Mouse (Mus musculus) limb, embryonic 13.5 days (tissue): Measurements from ENCODE around the gene Sorbs2. TPM values are rescaled to one million over a fixed set of nuclear protein-coding genes. Genes with fewer than 3 reads are reported as not detected.

Experiments used
- ATAC-seq: fragments of 200-750 bp; cut with Nextera tagmentation; 2 replicates; pipeline ENCODE4 v1.8.0; 2017; ENCODE audit warnings: low read depth, moderate number of reproducible peaks, moderate TSS enrichment; ENCODE audit not compliant: low FRiP score
- H3K27ac ChIP-seq: fragments of 300-500 bp; sonication (generic); 2 replicates; pipeline ENCODE4 v1.5.1; 2015; ENCODE audit warnings: inconsistent platforms, mild to moderate bottlenecking, moderate library complexity
- H3K27me3 ChIP-seq: fragments of 300-500 bp; sonication (generic); 2 replicates; pipeline ENCODE4 v1.6.1; 2015; ENCODE audit warnings: mild to moderate bottlenecking, inconsistent platforms
- H3K36me3 ChIP-seq: fragments of 300-500 bp; sonication (generic); 2 replicates; pipeline ENCODE4 v1.6.1; 2015; ENCODE audit warnings: inconsistent platforms, mild to moderate bottlenecking, moderate library complexity
- H3K4me1 ChIP-seq: fragments of 300-500 bp; sonication (generic); 2 replicates; pipeline ENCODE4 v1.6.1; 2015; ENCODE audit warnings: inconsistent platforms
- H3K4me2 ChIP-seq: fragments of 300-500 bp; sonication (generic); replicated peaks from 2 replicates; pipeline ENCODE4 v1.6.1; 2015; ENCODE audit warnings: inconsistent platforms, mild to moderate bottlenecking, moderate library complexity
- H3K4me3 ChIP-seq: fragments of 300-500 bp; sonication (generic); 2 replicates; pipeline ENCODE4 v1.5.1; 2015; ENCODE audit warnings: moderate library complexity, mild to moderate bottlenecking, inconsistent platforms
- H3K9ac ChIP-seq: fragments of 300-500 bp; sonication (generic); 2 replicates; pipeline ENCODE4 v1.6.1; 2015; ENCODE audit warnings: mild to moderate bottlenecking, inconsistent platforms
- H3K9me3 ChIP-seq: fragments of 300-500 bp; sonication (generic); 2 replicates; pipeline ENCODE4 v1.6.1; 2016; ENCODE audit warnings: inconsistent platforms
- whole genome bisulfite sequencing: fragments of 180-500 bp; shearing (Covaris S2); methylation state at CpG from one replicate; pipeline ENCODE4 v1.1.7; 2015; 5-methylcytosine and 5-hydroxymethylcytosine counted together
- polyA plus RNA-seq: library from polyadenylated mRNA; unstranded; fragments of >200 nt; fragmentation: Nextera tagmentation; extraction: Ambion mirVana; gene quantifications from 2 replicates; pipeline ENCODE4 v1.2.1, GENCODE M21; 2015

Sorbs2 gene
- polyA plus RNA-seq, 1 experiment from 2014 or later, result 52.4 TPM

DNA sequence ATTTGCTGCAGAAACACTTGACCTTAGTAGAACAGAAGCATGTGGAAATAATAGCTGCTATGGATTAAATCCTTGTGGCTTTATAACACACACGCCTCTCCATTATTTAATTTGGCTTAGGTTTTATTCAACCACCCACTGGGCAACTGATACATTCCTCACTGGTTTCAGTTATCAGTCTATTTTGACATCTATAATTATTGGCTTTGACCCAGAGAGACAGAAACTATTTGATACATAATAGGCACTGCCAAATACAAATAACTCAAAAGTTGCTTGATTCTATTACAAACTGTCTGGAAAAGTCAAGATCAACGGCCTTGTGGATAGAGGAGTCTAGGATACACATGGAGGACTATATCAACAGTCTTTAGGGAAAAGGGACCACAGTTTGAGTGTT lies 20.1 kb downstream of the Sorbs2 start:
- Histone ChIP-seq H3K27me3 (no peaks in the 10 kb centered on the region), H3K36me3 (no peaks in the 10 kb centered on the region), H3K9me3 (no peaks in the 10 kb centered on the region), H3K4me3 (no peak overlapping the region), H3K27ac (no peak overlapping the region), H3K4me2 (no peak overlapping the region), H3K4me1 (no peaks in the 10 kb centered on the region), H3K9ac (no peak overlapping the region)
- WGBS, result 72% methylated on average over 2 of the region's 2 CpGs
- ATAC-seq, result no peak

DNA sequence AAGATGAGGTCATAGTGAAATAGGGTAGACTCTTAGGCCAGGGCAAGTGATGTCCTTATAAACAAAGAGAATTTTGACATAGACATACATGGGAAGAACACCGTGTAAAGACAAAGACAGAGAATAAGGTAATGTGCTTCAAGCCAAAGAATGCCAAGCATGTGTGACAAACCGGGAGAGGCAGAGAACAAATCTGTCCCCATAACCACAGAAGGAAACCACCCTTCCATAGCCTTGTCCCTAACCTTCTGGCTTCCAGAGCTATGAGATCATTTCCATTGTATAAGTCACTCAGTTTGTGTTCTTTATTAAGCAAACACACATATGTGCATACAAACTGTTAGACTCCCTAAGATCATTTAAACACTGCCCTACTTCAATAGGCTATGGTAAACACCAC lies 21.3 kb downstream of the Sorbs2 start:
- WGBS, result 76% methylated on average over 2 of the region's 2 CpGs
- ATAC-seq, result no peak

DNA sequence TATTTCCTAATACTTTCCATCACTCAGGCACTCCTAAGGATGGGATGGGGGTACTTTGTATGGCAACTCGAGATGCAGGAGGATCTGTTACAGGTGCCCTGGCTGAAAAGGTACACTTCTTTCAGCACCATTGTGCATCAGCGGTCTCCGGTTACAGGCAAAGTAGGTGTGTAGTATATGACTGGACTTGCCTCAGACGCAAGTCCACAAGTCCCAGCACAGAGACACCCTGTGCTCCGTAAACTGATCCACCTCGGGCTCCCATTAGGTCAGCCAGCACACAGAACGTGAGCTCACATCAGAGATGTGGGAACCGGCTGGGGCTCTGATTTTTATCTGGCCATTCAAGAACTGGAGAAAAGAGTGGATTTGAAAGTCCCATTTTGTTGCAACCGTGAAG lies 29.0 kb downstream of the Sorbs2 start:
- WGBS, result 63% methylated on average over 9 of the region's 9 CpGs
- no peak for ATAC-seq
- Histone ChIP-seq H3K4me2 (no peak overlapping the region), H3K4me3 (no peak overlapping the region), H3K4me1 (peaks cover 23% of the 10 kb centered on the region), H3K9ac (no peak overlapping the region), H3K36me3 (no peaks in the 10 kb centered on the region), H3K27me3 (no peaks in the 10 kb centered on the region), H3K9me3 (no peaks in the 10 kb centered on the region), H3K27ac (no peak overlapping the region; the same call in 1 of the 2 replicates)

More for the DNA sequence above, 21.3 kb downstream of the Sorbs2 start:
- no peak overlapping the region for H3K27ac ChIP-seq
- H3K4me2 ChIP-seq, result no peak overlapping the region
- no peak overlapping the region for H3K9ac ChIP-seq
- H3K27me3 ChIP-seq, result no peaks in the 10 kb centered on the region
- no peaks in the 10 kb centered on the region for H3K9me3 ChIP-seq
- no peak overlapping the region for H3K4me3 ChIP-seq
- H3K36me3 ChIP-seq, result no peaks in the 10 kb centered on the region
- H3K4me1 ChIP-seq, result no peaks in the 10 kb centered on the region

DNA sequence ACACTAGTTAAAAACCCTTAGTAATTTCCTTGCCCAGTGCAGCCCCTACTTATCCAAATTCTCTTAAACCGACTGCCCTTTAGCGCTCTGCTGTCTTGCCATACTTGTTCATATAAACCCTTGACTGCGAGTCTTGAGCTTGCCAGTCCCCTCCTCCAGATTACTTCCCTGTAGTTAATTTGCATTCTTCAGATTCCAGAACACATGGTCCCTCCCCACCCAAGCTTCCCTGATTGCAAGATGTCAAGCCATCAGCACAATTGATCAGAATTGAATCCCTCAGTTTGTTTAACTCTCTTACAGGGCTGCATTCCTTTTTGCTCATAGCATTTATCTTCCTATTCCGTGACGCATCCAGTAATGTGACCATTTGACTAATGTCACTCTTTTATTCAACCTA lies 32.9 kb downstream of the Sorbs2 start:
- WGBS, result 54% methylated on average over 5 of the region's 5 CpGs

DNA sequence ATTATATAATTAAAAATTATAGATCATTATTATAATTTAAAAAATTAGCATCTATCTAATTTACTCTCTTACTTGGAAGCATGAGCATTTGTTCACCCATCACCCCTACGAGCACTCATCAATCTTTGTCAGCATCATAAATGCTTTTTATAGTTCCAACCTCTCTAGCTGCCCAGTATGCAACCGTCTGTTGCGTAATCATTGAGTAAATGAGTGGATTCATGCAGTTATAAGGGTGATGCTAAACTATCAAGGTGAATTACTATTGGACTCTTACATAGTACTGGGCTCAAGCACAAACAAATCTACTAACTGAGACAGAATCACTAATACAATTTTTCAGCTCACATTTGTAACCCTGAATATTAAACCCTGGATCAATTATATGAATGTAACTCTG lies 44.6 kb downstream of the Sorbs2 start:
- H3K9me3 ChIP-seq, result no peaks in the 10 kb centered on the region
- H3K27me3 ChIP-seq, result no peaks in the 10 kb centered on the region
- H3K4me2 ChIP-seq, result no peak overlapping the region
- no peaks in the 10 kb centered on the region for H3K36me3 ChIP-seq
- WGBS, result 81% methylated on average over 3 of the region's 3 CpGs
- H3K4me1 ChIP-seq, result no peaks in the 10 kb centered on the region
- ATAC-seq, result no peak
- no peak overlapping the region for H3K27ac ChIP-seq
- no peak overlapping the region for H3K9ac ChIP-seq
- no peak overlapping the region for H3K4me3 ChIP-seq

More for the DNA sequence above, 32.9 kb downstream of the Sorbs2 start:
- Histone ChIP-seq H3K4me1 (peaks cover 24% of the 10 kb centered on the region), H3K9ac (no peak overlapping the region), H3K9me3 (no peaks in the 10 kb centered on the region), H3K27ac (no peak overlapping the region), H3K4me3 (no peak overlapping the region), H3K27me3 (no peaks in the 10 kb centered on the region), H3K4me2 (no peak overlapping the region), H3K36me3 (no peaks in the 10 kb centered on the region)
- no peak for ATAC-seq

DNA sequence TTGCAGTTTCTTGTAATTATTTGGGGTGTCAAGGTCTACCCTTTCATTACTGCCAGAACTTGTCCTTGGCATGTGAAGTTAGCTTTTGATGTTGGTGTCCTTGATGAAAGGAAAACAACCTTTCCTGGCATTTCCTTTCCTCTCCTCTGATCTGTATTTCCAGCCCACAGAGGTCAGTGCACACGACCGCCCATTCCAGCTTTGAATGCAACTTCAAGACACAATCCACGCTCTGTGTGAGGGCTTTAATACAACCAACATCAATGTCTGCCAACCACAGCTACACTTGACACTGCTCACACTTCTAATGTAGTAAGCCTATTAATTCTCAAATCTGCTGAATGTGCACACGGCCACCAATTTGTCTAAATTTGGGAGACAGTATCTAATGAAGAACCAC lies 47.0 kb downstream of the Sorbs2 start:
- no peaks in the 10 kb centered on the region for H3K9me3 ChIP-seq
- no peaks in the 10 kb centered on the region for H3K4me1 ChIP-seq
- H3K27me3 ChIP-seq, result no peaks in the 10 kb centered on the region
- no peak overlapping the region for H3K4me2 ChIP-seq
- ATAC-seq, result no peak
- H3K36me3 ChIP-seq, result no peaks in the 10 kb centered on the region
- no peak overlapping the region for H3K27ac ChIP-seq
- no peak overlapping the region for H3K9ac ChIP-seq
- no peak overlapping the region for H3K4me3 ChIP-seq
- 67% methylated on average over 4 of the region's 4 CpGs for WGBS

DNA sequence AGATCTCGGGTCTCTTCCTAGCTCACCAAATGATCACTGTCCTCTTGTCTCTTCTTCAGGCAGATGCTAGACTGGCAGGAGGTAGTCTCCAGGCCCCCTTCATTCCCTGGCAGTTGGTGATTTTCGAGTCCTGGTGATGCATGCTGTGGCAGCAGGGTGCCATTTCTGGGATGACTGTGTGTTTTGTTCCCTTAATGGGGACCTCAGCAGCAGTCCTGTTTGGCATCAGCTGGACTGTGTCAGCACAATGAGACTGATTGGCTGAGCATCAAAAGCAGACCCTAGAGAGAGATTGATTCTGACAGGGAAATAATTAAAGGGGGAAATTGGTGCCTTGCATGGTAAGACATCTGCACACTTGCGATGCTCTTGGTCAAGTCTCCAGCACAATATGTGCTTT lies 50.3 kb downstream of the Sorbs2 start:
- Histone ChIP-seq H3K27me3 (no peaks in the 10 kb centered on the region), H3K9me3 (no peaks in the 10 kb centered on the region), H3K4me3 (no peak overlapping the region), H3K4me2 (no peak overlapping the region), H3K27ac (no peak overlapping the region), H3K4me1 (no peaks in the 10 kb centered on the region), H3K36me3 (no peaks in the 10 kb centered on the region), H3K9ac (no peak overlapping the region)
- WGBS, result 58% methylated on average over 3 of the region's 3 CpGs
- no peak for ATAC-seq

DNA sequence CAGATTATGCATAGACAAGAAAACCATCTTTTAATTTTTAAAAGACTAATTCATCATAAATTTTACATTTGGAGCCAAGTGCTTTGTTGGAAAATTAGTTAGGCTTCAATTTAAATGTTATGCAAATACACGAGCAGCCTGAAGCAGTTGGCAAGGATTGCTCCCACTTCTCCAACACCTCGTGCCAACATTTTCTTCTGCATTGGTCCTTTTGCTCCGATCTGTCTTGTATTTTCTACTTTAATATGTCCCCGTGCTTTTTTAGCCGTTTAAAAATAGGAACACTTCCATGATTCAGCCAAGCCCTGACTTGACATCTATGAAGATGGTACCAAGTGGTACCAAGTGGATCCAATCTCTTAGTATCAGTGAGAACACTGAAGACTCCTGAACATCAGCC lies 50.8 kb downstream of the Sorbs2 start:
- Histone ChIP-seq H3K4me1 (no peaks in the 10 kb centered on the region), H3K4me2 (no peak overlapping the region), H3K27ac (no peak overlapping the region), H3K4me3 (no peak overlapping the region), H3K9me3 (no peaks in the 10 kb centered on the region), H3K27me3 (no peaks in the 10 kb centered on the region), H3K9ac (no peak overlapping the region), H3K36me3 (no peaks in the 10 kb centered on the region)
- WGBS, result 90% methylated on average over 5 of the region's 5 CpGs
- ATAC-seq, result no peak

DNA sequence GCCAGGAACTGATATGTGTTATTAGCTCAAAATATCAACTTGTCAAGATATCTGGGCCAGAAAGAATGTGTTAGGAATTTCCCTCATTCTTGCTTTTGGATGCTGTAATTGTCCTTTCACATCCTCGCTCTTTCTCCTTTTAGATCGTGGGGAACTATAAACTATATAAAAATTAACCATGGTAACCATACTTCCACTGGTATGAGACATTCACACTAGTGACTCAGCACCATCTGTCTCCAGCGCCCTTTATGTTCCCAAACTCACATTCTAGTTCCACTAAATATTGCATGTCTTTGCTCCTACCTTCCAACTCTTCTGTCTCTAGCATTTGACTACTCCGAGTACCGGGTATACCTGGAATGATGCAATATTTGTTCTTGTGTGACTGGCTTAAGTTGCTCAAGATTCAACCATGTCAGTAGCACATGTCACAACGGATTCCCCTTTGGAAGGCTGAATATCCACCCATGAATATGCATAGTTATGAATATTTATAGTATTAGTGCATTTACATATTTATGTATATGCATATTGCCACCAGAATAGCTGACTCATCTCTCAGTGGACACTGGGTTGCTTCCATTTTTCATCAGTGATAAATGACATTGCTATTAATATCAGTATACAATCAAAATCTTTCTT lies 51.7 kb downstream of the Sorbs2 start:
- 83% methylated on average over 6 of the region's 6 CpGs for WGBS
- Histone ChIP-seq H3K36me3 (no peaks in the 10 kb centered on the region), H3K9ac (no peak overlapping the region), H3K4me3 (no peak overlapping the region), H3K4me1 (no peaks in the 10 kb centered on the region), H3K9me3 (no peaks in the 10 kb centered on the region), H3K27me3 (no peaks in the 10 kb centered on the region), H3K4me2 (no peak overlapping the region), H3K27ac (no peak overlapping the region)
- no peak for ATAC-seq

DNA sequence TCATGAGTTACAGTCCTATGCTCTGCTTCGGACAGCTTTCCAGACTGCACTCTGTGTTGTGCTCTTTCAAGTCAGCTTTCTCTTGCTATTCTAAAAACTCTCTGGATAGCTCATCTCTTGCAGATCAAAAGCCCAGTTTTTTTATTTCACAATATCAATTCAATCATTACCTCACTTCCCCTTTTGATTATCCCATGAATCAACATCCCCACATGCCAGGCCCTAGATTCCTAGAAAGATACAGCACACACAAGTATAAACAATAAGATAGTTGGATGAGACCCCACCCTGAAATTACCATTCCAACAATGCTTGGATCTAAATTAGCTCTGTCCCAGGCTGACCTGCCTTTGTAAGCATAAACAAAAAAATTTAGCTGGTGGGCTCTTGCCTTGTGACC lies 57.6 kb downstream of the Sorbs2 start:
- Histone ChIP-seq H3K4me1 (no peaks in the 10 kb centered on the region), H3K27me3 (no peaks in the 10 kb centered on the region), H3K27ac (peak overlapping the region; percentile 28; the same call in 1 of the 2 replicates), H3K4me2 (no peak overlapping the region), H3K4me3 (no peak overlapping the region), H3K9ac (no peak overlapping the region), H3K9me3 (peaks cover 9% of the 10 kb centered on the region; the same call in 1 of the 2 replicates), H3K36me3 (0 out of 2 replicates have a peak, but pooled peaks cover 4% of the 10 kb centered on the region)
- WGBS, result 96% methylated on average over 1 of the region's 1 CpGs
- ATAC-seq, result no peak

DNA sequence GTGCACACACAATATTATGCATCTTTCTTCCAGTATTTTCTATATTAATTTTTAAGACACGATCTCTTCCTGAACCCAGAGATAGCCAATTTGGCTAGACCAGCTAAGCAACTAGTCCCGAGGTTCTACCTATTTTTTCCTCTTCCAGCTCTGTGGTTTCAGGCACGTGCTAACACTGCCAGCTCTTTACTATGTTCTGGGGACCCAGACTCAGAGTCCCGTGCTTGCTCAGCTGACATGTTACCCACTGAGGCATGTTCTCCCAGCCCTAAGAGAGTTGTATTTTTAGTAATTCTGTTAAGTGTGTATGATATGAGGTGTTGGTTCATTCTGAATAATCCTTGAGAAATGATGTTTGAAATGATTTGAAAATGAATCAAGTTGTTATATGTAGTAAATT lies 62.5 kb downstream of the Sorbs2 start:
- Histone ChIP-seq H3K9me3 (peaks cover 9% of the 10 kb centered on the region; the same call in 1 of the 2 replicates), H3K27me3 (no peaks in the 10 kb centered on the region), H3K36me3 (0 out of 2 replicates have a peak, but pooled peaks cover 4% of the 10 kb centered on the region), H3K4me1 (no peaks in the 10 kb centered on the region), H3K4me3 (no peak overlapping the region), H3K4me2 (no peak overlapping the region), H3K27ac (no peak overlapping the region), H3K9ac (no peak overlapping the region)
- ATAC-seq, result no peak
- WGBS, result 78% methylated on average over 4 of the region's 4 CpGs

DNA sequence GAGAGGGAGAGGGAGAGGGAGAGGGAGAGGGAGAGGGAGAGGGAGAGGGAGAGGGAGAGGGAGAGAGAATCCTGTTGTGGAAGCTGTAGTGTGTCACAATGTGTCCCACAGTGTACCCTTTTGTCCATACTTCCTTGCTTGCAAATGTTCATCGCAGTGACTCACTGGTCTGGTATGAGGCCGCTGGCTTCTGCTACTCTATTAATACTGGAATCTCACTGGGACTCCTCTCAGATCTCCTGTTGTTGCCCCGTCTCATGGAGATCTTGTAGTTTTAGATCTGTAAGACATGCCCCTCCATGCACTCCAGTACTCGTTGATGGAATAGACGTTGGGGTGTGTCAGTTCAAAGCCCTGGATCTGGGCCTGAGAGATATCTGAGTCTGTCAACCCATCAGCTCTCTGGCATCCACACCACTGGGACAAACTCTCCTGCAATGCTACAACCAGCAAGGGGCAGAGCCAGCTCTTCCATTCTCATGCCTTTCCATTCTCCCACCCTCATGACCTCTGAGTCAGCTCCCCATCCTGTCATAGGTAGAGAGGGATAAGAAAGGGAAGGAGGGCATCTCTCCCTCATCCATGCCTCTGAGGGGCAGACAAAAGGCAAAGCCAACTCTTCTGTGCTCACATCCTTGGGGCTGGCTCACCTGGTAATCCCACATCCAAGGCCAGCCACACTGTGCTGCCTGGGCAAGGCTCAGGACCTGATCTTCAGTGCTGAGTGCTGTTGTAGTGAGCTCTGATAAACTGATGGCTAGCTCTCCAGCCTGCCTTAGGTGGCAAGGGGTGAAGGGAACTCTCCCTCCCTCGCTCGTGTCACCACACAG lies 72.3 kb downstream of the Sorbs2 start:
- Histone ChIP-seq H3K9ac (no peak overlapping the region), H3K27ac (no peak overlapping the region), H3K9me3 (no peaks in the 10 kb centered on the region), H3K36me3 (no peaks in the 10 kb centered on the region), H3K27me3 (no peaks in the 10 kb centered on the region), H3K4me3 (no peak overlapping the region), H3K4me2 (no peak overlapping the region), H3K4me1 (no peaks in the 10 kb centered on the region)
- ATAC-seq, result no peak
- 73% methylated on average over 7 of the region's 7 CpGs for WGBS
